Mouse (Mus musculus) T-cell, adult 2 months (primary cell): ENCODE measurements around the gene Pknox2.

Experiments used
- DNase-seq: peaks from one replicate; pipeline ENCODE4 v3.0.0; 2022; ENCODE audit warnings: low spot score

Pknox2 gene

DNA sequence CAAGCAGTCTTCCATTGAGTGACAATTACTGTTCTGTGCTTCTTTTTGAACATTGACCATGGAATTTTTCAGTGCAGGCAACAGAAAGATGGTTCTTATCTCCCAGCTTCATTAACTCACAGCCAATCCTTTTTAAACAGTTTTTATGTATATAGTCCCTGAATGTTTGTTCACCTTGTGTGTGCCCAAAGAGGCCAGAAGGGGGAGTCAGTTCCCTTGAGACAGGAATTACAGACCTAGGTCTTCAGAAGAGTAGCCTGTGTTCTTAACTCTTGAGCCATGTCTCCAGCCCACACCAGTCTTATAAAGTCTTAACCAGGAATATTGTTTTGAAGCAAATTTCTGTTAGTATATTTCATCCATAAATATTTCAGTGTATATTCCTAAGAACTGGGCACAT lies 270.4 kb downstream of the Pknox2 start:
- no peak for DNase-seq

DNA sequence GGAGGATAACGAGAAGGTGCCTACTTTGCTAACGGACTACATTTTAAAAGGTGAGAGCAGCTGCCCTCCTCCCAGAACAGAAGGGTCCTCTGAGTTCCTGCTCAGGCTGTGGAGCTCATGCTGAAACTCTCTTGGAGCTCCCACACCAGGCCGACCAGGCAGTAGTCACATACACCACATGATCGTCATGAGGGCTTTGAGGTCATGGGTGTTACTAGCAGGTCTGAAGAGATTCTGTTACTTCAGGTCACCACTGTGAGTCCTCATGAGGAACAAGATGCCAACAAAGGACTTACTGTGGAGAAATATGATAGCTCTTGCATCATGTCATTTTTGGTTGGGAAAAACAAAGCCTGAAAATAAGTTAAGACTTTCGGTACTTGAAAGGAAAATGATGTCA lies 270.9 kb downstream of the Pknox2 start:
- no peak for DNase-seq

DNA sequence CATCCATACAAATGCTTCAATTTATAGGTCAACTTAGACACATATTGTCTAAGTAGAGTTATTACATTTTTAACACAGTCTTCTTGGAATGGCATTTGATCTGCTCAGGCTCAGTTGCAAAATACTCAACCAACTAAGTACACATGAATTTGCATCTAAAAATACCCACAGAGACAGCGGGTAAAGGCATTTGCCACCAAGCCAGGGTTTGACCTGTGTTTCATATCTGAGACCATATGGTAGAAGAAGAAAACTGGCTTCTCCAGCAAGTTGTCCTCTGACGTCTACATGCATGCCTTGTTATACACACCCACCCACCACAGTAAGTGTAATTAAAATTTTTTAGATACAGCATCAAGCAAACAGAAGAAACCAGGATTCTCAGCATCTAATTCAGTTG lies 273.4 kb downstream of the Pknox2 start:
- no peak for DNase-seq

DNA sequence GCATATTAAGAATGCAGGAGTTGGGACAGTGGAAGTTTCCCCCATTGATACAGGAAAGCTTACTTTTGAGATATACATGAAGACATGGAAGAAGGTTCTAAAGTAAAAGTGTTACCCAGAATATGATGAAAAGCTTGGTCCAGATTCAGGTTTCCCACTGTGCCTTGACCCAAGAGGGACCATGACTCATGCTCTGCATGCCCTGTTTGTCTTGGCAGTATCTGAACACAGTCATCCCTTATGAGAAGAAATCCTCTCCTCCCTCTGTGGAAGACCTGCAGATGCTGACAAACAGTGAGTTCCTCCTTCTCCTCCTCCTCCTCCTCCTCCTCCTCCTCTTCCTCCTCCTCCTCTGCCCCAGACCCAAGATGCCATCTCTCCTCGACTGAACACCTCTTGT lies 276.9 kb downstream of the Pknox2 start:
- no peak for DNase-seq

DNA sequence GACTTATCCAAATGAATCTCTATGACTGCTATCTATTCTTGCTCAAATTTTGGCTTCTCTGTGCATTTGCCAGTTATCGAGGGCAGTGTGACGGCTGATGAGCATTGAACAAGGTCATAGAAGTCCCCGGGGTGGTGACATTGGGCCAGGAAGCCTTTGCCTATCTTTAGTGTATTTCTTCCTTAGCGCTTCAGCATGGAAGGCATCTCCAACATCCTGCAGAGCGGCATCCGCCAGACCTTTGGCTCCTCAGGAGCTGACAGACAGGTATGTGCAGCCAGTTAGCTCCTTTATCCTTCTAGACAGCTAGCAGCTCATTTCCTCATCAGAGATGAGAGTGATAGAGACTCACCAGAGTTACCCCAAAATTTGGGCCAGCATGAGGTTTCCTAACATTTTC lies 278.5 kb downstream of the Pknox2 start:
- no peak for DNase-seq

DNA sequence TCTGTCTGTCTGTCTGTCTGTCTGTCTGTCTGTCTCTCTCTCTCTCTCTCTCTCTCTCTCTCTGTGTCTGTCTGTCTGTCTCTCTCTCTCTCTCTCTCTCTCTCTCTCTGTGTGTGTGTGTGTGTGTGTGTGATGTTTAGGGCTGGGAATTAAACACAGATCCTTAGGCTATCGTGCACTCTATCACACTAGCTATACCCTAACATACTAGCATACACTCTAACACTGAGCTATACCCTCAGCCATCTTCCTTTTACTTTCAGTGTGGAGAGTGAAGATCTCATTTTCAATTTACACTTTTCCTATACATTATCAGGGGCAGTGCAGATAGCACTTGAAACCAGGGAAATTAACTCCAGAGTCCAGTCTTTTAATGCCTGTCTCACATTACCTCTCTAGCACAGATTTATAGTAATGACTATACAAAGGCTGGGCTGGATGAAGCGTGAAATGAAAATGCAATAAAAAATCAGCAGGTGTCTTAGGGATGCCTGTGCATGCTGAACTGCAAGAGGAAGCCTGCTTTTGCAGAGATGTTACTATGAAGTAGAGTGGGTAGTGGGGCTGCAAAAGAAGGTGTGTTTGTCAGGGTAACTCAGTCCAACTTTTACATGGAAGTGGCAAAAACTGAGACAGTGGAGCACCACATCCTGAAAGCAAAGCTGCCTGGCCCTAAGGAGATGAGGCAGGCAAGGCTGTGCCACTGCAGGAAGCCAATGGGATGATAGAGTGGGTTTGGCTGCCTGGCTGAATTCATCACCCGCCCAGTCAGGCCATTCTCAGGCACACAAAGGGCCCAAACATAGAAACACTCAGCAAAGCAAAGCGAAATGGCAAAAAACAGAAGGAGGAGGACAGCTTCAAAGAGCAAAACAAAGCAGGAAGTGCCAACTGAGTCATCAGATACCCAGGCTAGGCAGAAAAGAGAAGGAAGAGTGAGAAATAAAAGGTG lies 282.1 kb downstream of the Pknox2 start:
- no peak for DNase-seq

DNA sequence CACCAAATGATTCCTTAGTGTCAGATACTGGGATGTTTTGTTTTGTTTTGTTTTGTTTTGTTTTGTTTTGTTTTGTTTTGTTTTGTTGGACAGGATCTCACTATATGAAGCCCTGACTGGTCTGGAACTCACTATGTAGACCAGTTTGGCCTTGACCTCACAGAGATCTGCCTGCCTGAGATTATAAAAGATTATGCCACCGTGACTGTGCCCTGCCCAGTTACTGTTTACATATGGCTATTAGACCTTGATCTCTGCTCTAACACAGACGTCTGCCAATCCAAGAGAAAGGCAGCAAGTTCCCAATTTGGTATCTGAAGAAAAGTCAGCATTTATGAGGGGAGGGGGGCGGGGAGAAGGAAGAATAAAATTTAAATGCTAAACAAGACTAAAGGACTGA lies 283.5 kb downstream of the Pknox2 start:
- no peak for DNase-seq

DNA sequence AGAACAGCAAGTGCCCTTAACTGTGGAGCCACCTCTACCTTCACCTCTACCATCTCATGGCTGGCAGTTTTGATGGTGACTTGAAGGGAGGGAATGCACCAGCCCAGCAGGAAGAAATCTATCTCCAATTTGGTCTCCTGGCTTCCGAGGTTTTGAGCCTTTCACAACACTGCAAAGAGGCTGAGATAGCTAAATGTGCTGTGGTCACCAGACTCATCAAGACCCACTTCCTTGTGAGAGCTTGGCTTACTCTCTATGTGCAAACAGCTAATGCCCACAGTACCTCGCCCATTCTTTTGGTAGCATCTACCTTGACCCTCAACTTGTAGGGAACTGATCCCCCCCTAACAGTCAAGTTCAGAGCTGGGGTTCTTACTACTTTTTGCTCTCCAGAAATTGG lies 284.6 kb downstream of the Pknox2 start:
- DNase-seq, result no peak

DNA sequence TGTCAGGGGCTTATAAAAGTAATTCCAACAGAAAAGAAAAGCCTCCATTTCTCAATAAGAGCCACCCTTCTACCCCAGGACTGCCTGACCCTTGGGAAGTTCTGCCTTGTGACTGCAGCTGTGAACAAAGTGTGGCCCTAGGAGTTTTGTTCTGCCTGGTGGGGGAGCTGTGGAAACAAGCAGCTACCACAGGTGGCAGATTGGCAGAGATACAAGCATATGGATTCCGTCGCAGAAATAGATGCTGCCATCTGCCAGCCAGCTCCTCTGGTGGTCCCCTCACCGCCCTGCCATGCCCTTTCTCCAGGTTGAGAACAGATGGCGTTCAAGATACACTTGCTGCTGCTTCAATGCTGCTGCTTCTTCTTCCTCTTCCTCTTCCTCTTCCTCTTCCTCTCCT lies 288.5 kb downstream of the Pknox2 start:
- DNase-seq, result no peak

DNA sequence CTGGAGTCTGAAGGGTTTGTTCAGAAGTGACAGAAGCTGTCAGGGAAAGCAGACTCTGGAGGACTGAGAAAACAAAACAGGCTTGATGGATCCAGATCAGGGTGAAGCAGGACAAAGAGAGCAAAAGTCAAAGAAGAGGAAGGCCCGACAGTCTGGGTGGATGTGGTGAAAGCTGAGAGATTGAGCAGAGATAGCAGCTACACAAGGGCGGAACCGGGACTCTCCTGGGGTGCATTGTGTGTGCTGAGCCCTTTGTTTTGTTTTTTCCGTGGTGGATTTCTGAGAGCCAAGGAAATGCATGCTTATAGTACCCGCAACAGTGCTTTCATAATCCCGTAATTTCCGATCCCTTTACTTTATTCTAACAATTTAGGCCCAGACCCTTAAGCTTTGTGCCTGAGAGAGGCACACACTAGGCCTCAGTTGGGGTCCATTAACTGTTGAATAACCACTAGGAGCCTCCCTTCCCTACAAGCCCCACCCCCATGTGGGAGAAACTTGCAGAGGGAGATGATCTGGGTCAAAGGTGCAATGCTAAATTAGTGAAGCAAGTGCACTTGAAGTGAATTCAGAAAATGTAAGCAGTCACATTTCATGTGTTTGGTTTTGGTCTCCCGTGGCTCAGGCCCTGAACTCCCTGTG lies 289.6 kb downstream of the Pknox2 start:
- DNase-seq, result peak; percentile 4

DNA sequence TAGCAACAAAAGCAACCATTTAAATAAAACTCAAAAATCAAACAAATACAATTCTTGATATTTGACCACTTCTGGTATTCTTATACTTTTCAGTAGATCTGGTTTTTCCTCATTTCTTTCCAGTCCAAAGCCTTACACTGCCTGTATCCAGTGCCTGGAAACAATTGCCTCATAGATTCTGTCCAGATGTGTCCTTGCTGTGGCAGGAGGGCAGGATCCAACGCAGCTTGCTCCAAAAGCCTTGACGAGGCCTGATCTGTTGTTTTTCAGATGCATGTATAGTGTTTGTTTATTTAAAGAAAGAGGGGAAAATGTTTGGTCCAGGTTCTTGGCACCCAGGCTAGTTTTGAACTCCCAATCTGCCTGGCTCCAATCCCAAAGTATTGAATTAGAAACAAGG lies 290.9 kb downstream of the Pknox2 start:
- no peak for DNase-seq

DNA sequence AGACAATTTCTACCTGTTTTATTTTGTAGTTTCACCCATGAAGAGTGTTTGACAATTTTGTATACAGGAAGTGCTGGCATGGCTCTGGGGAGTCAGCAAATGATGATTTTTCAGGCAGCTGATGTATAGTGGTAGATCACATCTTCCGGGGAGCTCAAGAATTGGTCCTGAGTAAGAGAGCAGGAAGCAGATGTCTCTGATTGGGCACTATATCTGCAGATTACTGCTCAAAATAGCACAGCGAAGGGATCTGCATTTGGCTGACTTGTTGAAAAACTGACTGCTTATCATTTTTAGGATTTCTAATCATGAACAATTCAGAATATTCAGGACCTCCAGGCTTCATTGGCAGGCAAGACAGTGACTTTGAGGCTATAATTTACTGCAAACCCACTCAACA lies 295.0 kb downstream of the Pknox2 start:
- DNase-seq, result no peak

DNA sequence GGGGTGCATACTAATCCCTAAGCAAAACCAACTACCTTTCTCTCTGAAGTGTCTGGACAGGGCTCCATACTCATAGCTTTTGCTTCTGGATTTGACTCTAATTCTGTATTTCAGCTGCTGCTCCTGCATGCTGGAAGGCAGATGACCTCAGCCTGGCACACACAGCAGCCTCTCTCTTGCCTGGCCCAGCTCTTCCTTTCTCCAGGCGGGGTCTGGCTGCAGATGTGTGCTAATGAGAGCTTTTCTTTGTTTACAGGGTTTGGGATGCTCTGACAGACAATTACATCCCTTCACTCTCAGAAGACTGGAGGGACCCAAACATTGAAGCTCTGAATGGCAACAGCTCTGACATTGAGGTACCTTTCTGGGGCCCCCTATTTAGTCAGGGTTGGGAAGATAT lies 297.1 kb downstream of the Pknox2 start:
- DNase-seq, result no peak

DNA sequence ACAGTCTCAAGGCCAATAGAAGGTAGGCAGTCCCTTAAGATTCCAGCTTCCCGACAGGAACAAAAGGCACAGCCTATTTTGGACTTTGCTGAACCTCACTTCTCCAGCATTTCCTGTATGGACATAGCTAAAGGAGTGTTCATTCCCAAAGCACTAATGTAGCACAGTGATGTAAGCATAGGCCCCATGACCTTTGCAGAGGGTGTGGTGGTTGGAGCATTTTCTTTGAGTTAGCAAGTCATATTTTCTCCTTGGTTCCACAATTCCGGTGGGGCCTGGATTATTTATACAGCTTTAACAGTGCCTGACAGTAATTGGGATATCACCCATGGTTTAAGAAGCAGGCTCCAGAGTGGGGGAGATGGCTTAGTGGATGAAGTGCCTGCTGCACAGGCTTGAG lies 298.5 kb downstream of the Pknox2 start:
- DNase-seq, result no peak

DNA sequence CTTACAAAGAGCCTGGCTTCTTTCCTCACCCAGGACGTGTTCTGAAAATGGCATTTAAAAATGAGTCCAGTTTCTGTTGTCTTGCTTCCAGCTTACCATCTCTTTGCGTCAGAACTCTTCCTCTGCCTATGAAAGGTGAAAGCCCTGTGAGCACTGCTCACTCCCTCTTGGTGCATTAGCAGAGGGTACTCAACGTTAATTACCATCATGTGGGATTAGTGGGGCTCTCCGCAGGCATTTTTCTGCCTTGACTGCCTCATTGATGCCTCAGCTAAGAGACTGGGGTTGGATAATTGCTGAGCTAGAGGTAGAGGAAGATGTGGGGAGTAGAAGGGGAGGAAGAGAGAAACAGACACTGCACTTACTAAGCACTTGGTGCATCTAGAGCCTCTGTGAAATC lies 300.9 kb downstream of the Pknox2 start:
- DNase-seq, result no peak
